Mouse (Mus musculus) adrenal gland, postnatal 25 days (tissue): ENCODE results near the gene Extl2. TPM values are rescaled to one million over a fixed set of nuclear protein-coding genes. Genes with fewer than 3 reads are reported as not detected.
A peak's percentile ranks its signal among the peaks of the same experiment; 100 is the strongest.

Source experiments
- DNase-seq: peaks from one replicate; pipeline ENCODE4 v3.0.0; 2021; ENCODE audit warnings: mixed read lengths
- long read RNA-seq: library from polyadenylated mRNA; stranded (forward); transcript quantifications from one replicate; pipeline ENCODE4 v2.0.0, GENCODE M21; 2021
- total RNA-seq: library from RNA; stranded (reverse); gene quantifications from 2 replicates; pipeline ENCODE4 v1.2.3, GENCODE M21; 2021

Gene Extl2
- 25.1 and 26.4 TPM in 2 replicates for total RNA-seq
- long read RNA-seq, transcript Extl2-201 (5 exons, 3,000 nt) = major isoform, 17 of 36 reads
- long read RNA-seq, transcript Extl2-203 (5 exons, 2,840 nt) = minor isoform, 12 of 36 reads
- long read RNA-seq, partial matches to known transcripts = 6 of 36 reads
- long read RNA-seq, other reads (novel, unspliced or antisense) = 0 of 36 reads

DNA sequence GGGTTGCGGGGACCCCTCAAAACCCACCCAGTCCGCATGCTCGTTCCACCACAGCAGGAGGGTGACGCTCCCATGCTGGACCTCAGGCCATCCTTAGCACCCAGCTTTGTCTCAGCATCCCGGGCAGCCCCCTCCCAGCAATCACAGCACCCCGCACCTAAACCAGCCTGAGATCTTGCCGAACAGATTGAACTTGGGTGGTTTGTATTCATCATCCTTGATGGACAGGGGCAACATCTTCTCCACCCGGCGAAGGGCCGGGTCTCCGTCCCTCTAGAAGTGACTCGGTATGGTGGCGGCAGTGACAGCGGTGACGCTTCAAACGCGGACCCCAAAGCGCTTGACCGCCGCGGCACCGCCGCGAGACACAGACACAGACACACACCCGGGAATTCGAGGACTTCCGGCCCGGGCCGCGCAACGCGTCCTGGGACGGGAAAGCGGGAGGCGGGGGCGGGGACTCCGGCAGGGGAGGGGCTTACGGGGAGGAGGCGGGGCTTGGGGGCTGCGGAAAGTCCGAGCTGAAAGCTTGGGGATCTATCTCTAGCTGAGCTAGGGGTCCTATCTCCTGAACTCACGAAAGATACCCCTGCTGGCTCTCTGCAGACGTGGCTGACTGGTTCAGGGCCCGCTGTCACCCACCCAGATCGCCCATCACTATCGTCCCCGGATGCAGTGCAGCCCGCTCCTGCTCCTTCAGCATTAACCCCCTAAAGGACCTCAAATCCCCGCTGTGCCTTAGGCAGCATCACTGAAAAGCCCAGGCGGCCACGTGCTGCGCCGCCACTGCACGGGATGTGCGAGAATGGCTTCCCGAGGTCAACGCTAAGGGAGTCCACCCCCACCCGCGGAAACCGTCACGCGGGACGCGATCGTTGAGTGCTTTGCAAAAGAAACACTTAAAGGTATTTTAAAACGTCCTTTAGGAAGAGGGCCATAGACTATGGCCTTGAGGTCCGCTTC is at the start of gene Extl2, which contains the start of gene Slc30a7:
Gene Extl2 (plus strand): TSS at position 485 of the 963 bp plus-strand sequence.
Gene Slc30a7 (minus strand): TSS at position 429 of the 963 bp plus-strand sequence.
- DNase-seq = peak; percentile 90

DNA sequence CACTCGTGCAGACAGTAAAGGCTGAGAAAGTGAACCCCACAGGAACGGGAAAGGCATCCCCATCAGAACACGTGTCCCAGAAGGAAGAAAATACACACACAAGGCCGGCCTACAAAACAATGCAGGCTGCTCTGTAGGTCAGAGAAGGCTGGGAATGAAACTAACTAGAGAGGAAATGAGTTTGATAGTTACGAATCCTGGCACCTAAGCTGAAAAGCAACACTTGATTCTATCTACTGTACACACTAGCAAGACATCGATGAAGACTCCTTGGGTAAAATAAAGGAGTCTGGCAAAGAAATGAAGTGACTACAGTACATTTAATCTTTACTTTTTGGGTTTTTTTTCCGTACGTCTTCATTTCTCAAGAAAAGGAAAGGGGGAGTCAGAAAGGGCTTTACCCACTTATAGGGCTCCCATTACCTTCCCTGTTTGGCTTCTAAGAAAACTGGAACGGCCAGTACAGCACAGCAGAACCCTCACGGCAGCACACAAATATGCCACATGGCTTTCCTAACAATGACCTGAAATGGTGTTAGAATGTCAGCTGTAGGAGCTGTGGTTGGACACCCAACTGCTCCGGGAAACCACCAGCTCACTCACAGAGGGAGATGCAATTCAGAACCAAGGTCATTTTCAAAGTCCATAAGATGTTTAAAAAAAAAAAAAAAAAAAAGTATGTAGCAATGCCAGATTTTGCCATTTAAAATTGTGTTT is 45.8 kb upstream of the Extl2 start:
- no peak for DNase-seq

DNA sequence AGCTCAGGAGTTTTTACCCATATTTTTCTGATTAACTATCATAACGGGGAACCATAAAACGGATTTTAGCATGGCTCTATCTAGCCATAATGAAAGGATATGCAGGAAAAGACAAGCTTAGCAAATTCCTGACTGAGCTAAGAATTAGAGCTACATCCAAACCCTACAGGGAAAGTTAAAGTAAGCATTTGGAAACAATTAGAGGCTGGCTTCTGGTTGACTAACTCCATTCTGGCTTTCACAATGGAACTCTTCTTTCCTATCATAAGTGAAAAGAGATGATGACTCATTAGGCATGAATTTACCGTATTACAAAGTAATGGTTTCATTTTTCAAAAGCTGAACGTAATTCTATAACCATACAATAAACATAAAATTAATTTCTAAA is 45.2 kb upstream of the Extl2 start:
- DNase-seq = no peak

DNA sequence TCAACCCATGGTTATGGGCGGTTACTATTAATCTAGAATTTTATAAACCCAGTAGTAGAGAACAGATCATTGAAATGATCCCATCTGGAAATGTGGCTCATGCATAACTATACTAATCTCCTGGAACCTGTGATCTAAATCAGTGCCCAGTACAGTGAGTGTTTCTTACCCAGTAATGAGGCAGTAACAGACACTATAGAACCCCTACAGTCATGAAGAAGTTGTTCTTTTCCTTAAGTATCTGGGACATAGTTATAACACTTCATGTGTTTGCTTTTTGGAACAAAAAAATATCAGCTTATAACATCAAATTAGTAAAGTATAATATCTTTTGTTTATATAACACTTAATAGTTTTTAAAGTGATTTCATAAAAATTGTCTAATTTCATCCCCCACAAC is 43.7 kb upstream of the Extl2 start:
- no peak for DNase-seq

DNA sequence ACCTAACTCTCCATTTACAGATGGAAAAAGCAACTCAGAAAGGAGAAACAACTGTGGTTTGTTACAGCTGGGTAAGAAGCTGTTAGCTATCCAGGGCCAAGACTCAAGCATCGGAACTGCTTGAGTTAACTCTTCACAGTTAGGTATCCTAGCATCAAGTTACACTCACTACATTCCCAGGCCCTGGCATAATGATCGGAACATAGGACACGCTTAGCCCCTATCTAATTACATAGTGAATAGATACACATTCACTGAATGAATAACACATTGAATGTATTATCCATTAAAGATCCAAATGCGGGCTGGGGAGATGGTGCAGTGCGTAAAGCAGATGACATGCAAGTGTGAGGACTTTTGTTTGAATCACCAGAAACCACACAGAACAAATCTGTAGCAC is 43.2 kb upstream of the Extl2 start:
- no peak for DNase-seq

DNA sequence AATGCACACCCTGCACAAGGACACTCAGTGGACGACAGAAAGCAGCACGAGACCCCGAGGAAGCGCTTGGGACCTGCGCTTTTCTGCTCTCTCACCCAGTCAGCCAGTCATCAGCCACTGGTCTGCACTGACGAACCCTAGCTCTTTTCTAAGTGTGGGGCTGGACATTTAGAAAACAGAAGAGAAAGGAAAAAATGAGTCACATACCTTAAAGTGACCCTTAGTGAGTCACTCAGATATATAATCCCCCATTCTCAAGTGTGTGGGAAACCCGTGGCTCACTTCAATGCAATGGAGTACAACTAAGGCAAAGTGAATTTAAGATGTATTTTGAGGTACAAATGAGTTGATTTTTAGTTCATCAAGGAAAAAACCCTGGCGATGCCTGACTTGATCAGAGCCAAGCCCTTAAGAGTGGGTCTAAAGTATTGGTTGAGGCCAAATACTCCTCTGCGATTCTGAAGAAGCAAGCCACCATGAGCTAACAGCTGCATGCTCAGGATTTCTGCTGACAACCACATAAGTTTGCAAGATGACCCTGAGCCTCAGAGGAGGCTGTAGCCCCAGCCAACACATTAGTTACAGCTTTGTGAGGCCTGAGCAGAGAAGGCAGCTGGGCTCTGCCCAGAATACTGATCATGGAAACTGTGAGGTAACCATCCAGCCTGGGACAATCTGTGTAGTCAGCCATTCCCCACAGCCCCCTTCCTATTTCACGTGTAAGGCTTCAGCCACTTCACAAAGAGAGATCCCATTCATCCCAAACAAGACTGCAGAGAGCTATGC is 38.3 kb upstream of the Extl2 start:
- no peak for DNase-seq

DNA sequence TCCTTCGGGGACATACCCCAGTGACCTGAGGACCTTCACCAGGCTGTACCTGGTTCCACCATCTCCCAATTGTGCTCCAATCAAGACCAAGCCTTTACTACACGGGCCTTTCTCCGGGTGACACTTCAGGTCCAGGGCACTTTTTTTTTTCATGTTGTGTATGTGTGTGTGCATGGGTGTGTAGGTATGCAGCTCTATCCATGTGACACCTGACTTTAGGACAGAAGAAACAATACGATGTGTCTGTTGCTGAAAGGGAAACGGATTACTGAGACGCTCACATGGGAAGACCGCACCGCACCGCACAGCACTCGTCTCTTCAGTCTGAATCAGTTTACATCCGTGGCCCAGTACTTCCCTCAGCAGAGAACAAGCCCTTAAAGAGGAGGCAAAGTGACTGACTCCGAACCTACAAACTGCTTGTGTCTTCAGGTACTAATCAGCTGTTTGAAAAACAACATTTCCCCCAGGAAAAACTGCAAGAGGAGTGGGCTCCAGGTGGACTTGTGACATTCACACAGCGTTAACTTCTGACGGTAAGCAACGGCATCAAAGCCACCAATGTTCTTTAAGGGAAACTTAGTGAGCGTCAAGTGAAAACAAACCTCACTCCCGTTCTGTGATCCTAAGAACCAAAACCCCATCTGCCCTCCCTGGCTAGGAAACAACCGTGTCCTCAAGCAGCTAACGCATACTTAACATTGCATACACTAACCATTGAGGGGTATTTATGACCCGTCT is 36.0 kb upstream of the Extl2 start:
- DNase-seq = no peak

DNA sequence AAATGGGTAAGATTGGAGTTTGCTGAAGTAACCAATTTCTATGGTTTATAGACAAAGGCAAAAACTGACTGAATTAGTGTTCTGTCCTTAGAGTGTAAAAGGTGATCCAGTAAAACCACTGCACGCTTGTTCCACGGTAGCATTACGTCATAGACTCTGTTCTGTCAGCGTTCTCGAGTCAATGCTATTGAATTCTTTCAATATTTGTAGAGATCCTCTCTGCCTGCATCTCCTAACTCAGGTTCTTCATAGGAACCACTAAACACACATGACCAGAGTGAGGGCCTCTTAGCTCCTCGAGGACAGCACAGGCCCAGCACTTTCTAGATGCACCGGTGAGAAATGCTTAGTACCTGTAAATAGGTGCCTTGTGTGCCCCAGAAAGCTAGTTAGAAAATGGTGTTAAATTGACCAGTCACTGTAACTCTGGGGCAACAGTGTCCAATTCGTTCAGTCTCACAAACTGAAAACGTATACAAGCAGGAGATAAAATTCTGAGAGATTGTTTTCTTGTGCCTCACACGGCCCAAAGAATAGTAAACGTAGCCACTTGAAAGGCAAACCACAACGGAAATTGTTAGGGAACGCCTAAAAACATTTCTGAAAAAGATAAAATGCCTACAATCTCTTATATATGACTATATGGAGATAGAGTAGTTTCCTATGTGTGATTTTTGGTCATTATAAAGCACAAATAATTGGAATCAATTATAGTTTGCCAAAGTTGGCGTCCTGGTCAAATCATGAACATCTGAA is 35.2 kb upstream of the Extl2 start:
- no peak for DNase-seq

DNA sequence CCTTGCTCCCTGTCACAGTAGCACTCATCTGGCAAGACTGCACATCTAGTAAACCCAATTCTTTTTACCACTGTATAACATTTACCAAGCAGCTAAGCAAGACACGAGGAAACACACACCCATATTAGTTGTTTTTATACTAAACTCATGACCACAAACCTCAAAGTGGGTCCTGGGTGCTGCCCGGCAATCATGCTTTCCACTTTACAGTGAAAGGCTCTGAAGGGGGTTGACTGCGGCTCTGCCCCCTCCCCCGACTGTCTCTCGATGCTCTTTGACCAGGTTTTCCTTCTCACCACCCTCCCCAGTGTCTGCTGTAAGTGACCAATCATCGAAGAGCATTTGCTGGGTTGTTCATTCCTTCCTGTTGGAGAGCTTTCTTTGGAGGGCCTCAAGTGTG is 33.0 kb upstream of the Extl2 start:
- DNase-seq = no peak

DNA sequence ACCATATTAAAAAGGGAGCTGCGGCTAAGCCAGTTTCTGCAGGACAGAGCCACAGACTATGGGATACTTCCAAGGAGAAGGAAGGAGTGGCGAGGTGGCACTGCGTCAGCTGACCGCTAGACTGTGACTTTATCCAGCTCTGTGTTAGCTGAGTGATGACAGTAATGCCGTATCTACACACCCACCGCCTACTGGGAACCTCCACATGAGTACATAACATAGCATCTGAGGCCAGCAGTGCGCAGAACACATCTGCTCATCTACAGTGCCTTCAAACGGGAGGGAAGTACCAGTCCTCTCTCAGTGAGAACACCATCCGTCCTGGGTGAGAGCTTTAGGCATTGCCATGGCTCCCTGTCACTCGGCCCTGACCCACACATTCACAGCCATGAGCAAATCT is 32.3 kb upstream of the Extl2 start:
- DNase-seq = no peak

DNA sequence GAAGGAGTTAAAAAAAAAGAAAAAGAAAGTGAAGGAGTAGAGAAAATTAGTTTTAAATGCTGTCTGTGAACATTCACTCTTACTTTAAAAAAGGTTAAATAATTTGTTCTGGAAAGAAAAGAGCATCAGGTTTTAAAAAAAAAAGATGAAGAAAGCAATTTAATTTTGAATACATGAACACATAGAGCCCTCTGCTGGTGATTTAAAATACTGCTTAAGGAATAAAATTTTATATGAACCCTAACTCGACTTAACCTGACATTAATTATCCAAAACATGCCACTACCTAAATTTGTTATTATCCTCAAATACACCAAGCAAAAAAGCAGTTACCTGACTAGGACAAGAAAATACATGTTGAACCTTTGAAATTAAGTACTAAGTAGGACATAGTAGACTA is 28.3 kb upstream of the Extl2 start:
- DNase-seq = no peak

DNA sequence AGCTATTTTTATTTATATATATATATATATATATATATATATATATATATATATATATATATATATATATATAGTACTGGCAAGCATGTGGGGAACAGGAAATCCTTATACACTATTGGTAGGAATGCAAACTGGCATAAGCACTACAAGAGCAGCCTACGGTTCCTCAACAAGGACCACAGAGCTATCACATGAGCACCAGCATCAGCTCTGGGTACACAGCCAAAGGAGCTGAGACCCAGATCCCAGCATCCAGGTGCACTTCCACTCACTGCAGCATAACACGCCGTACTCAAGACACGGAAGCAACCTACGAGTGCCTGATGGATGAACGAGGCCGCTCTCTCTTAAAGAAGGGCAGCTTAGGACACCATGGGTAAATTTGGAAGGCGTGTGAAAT is 24.0 kb upstream of the Extl2 start:
- no peak for DNase-seq

DNA sequence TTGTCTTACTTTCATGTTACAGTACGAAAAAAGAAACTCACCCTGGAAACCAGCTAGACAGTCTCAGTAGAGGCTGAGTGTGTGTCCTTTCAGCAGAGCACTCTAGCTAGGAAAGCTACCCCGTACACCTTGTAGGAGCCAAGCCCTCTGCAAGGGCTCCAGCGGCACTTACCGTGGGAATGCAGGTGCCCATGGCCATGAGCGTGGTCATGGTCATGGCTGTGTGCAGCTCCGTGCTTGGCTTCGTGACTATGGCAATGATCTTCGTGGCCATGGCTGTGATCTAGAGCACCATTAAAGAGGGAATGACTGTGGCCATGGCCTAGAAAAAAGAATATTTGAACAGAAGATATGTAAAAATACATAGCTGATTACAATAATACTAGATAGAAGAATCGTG is 22.6 kb upstream of the Extl2 start:
- DNase-seq = no peak

DNA sequence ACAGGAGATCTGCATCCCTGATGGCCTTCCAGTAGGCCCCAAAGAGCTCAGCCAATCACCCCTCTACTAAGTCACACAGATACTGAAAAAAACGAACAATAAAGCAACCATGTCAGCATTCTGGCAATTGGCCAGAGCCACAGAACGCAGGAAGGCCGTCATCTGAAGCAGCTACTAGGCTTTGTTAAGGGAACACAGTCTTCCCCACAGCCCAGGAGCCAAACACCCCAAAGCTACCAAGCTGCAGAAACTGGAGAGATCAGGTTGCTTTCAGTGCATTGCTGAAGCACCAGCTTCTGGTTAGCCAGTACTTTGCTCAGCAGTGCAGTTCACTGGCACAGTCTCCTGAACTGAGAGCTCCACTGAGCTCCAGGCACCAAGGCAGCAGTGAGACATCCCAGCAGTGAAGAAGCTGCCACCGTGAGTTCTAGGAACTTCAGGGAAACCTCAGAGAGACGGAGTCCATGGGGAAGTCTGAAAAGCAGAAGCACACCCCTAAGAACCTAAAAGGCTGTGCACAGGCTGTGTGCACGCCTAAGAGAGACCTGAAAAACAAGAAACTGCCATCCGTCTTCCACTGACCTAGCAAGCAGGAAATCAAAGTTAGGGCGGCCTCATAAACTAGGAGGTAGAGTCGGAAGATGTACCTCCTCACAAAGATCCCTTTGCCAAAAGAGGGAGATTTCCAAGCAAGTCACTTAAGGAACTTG is 21.9 kb upstream of the Extl2 start:
- peak; percentile 39 for DNase-seq

DNA sequence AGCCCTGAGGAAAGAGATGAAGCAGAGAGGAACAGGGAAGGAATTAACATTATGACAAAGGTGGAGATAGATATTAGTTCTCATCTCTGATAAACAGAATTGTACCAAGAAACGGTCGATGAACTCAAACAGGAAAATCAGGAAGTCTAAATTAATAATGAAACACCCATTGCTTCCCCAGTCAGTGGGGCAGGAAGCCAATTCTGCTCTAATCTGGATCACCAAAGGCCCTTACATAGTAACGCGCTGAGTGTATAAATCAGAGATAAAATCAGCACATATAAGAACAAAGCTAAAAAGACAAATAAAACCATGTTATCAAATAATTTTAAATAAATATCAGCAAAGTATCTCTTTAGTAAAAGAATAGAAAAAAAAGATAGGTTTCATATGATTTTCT is 15.2 kb upstream of the Extl2 start:
- no peak for DNase-seq

DNA sequence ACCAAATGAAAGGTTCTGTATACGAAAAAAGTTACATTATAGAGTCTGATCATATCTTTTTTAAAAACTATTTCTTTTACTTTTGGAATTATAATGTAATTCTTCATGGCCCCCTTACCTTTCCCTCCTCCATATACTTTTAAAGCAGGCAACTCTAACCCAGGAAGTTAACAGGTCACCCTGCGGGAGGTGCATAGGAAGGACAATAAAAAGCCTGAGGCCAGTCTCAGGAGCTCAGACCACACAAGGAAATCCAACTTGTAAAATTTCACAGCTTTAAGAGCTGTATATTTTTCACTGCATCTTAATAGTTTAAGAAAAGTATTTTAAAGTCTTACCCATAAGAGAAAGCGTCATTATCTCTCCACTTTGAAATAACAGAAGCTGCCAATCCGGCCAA is 14.7 kb upstream of the Extl2 start:
- no peak for DNase-seq

DNA sequence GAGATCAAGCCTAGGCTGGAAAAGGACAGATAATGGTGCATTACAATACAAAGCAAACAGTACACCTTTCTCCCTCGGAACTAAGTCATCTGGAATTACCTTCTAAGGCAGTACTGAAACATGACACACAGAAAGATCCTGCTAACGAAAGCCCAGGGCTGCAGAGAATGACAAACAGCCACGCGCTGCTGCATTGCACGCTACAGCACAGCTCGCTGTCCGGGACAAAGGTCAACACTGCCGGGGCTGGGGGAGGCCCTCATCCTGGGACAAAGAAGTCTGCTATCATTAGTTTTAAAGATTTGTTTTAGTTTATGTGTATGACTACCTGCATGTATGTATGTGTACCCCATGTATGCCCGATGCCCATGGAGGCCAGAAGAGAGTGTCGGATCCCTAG is 14.2 kb upstream of the Extl2 start:
- DNase-seq = no peak

DNA sequence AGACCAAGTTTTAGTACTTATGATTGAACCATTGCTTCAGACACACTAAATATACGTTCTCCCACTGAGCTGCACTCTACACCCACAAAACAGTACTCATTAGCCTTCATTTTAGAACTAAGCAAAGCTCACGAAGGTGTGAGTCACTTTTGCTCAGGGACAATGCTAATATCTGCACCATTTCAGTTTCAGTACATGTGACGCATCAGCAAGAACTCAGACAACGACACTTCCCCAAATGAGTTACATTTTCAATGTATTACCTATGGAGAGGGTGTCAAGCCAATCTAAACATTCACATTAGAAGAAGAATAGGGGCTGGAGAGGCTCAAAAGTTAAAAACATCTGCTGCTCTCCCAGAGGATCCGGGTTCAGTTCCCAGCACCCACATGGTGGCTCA is 10.3 kb upstream of the Extl2 start:
- no peak for DNase-seq

DNA sequence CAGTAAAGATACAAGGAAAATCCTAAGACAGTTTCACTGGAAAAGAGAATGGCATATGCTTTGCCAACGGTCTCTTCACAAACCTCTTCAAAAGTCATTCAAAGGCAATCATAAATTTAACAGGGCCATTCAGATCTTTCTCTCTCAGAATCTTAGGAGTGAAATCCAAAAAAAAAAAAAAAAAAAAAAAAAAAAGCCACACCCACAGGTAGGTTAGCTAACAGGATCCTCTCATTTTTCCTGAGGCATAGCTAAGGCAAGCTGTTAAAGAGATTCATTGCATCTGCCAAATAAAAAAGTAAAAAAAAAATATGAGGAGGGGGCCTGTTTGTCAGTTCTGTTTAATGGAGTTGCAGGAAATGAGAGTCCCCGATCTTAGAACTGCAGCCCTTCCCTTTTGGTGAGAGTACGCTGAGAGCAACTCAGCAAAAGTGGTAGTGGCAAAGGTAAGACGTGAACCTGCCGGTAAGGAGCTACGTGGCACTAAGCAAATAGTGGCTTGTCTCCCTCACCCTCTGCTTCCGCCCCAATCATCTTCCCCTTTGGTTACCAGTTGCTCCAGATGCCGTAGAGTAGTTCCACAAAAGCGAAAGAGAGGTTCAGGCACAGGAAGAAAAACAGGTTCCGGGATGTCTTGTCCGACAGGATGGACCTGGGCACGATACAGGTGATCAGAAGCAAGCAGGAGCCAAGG is 831 bp upstream of the Extl2 start:
- no peak for DNase-seq
